Mouse (Mus musculus): ENCODE measurements around the gene Tom1l2.

DNA sequence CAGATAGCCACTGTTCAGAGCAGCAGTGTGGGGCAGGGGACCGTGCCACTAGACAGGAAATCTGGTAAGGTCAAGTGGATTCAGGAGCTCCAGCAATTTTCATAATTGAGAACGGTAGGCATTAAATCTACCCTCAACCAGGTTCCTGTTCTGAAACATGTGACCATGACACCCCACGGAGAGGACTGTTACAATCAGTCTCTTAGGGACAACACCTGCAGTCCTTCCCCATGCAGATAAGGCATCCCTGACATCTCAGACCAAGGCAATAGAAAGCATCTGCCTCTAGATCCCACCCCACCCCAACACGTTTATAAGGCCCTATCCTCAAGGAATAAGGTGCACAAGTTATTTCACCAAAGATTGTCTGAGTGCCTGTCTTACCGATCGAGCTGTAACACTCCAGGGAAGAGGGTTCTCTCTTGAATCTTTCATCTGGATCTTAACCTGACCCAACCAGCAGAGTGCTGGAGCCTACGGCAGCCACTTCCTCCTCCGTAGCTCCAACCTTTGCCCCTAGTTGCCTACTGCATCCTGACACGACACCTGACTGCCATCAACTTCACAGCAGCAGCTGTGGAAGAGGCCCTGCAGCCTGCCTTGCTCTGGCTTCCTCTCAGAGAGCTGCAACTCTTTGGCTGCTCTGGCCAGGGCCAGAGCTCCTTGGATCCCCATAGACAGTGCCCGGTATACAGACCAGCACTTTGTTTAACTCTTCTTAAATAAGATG, 50.2 kb downstream of the Tom1l2 start:
- TF ChIP-seq POLR2A (IDR thresholded peaks at IDR 0.05; ENCODE audit: low read depth, low read length) (no peak), UBTF (IDR thresholded peaks at IDR 0.05; ENCODE audit: low read depth, low read length) (no peak), TCF12 (IDR thresholded peaks at IDR 0.05; ENCODE audit: low read depth, low read length) (no peak), EP300 (IDR thresholded peaks at IDR 0.05; ENCODE audit: low read length) (no peak), CTCF (conservative IDR thresholded peaks at IDR 0.05 in 1 of 2, IDR thresholded peaks at IDR 0.05 in 1 of 2; ENCODE audit: low read depth in 2 of 2, low read length in 2 of 2) (no peak), MAX (IDR thresholded peaks at IDR 0.05; ENCODE audit: low read length) (no peak)
